Mouse (Mus musculus): ENCODE measurements at regions not wholly inside any gene's neighbourhood (a gene's known extent, or its start where the extent isn't known, plus 50 kb on each side); places are given as distances from the start of the nearest gene placed in this dataset.
A peak's percentile ranks its signal among the peaks of the same experiment; 100 is the strongest.

DNA sequence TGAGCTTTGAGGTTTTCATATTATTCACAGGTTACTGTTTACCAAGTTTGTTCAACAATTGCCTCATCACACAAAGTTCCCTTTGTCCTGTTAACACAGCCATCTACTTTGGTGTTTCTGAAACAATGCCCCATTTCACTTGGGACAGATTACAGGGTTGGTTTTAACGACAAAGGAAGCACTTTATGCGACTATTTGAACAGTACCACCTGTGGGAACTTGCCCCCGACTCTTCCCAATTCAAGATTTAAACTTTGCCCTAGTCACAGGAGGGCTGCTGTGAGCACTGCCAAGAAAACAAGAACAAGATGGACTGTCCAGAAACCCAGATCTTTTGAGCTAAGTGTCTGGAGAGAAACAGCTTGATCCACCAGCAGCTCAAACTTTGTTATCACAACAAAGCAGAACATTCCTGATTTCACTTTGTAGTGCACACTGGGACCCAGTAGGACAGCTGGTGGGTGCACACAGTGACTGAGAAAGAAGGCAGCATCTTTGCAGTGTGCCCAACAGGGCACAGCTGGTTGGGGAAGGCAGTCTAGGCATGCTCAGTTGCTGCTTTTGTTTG is 283.8 kb upstream of the Rbms1 start:
- DNase-seq (ENCODE audit: low spot score in 2 of 2) = no peak

- DNase-seq (ENCODE audit: low spot score in 2 of 2) = no peak
Observed at GRCm38 (mm10) chr2:61245526-61245925, 282.5 kb upstream of the Rbms1 start.

GRCm38 (mm10) chr2:61221676-61222075 is 258.7 kb upstream of the Rbms1 start:
- DNase-seq (ENCODE audit: low spot score in 2 of 2) = no peak

DNA sequence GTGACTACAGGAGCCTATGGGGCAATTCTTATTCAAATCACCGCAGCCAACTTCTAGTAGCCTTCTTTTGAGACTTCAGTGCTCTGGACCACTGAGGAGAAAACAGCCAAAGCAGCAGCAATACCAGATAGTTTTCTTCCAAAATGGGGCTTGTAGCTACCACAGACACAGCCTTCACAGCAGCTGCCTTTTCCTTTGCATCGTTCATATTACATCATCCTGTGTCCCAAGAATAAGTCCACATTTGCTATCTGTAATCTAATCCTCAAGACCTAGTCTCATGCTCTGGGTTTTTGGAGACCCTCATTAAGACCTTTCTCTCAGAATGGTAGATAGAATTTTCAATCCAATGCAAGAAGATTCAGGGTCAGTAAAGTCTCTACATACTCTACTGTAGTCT is 258.2 kb upstream of the Rbms1 start:
- no peak for DNase-seq (ENCODE audit: low spot score in 2 of 2)

DNA sequence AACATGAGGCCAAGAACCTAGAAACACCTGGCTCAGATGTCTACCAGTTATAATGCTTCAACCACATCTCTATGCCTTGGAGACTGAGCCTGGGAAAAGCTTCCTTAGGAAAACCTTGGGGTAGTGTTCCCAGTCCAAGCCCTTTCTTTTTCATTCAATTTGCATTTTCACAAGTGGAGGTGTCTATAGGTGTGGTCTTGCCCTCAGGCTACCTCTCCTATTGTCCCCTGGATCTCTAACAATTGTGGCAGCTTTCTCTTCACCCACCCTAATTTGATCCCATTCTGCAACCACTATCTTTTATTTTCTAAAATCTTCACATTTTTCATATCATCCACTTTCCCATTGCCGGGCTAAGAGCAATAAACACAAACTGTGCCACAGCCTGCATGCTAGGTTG is 251.0 kb upstream of the Rbms1 start:
- DNase-seq (ENCODE audit: low spot score in 2 of 2) = no peak

DNA sequence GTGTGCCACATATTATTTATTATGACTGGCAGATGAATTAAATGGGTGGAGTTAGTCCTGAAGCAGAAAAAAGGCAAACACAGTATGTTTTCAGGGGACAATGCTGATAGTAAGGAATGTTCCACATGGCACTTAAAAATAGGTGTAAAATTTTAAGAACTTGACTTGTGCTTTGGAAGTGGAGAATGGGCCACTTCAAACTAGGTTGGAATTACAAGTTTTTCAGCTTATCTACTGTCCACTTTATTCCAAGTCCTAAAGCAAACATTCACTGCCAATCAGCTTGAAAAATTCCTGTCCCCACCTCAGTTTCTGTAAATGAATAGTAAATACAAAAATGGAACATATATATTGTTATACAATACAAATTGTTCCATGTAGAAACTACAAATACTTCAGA is 238.4 kb upstream of the Rbms1 start:
- no peak for DNase-seq (ENCODE audit: low spot score in 2 of 2)

- no peak for DNase-seq (ENCODE audit: low spot score in 2 of 2)
Observed at GRCm38 (mm10) chr2:61193976-61194375, 231.0 kb upstream of the Rbms1 start.

DNA sequence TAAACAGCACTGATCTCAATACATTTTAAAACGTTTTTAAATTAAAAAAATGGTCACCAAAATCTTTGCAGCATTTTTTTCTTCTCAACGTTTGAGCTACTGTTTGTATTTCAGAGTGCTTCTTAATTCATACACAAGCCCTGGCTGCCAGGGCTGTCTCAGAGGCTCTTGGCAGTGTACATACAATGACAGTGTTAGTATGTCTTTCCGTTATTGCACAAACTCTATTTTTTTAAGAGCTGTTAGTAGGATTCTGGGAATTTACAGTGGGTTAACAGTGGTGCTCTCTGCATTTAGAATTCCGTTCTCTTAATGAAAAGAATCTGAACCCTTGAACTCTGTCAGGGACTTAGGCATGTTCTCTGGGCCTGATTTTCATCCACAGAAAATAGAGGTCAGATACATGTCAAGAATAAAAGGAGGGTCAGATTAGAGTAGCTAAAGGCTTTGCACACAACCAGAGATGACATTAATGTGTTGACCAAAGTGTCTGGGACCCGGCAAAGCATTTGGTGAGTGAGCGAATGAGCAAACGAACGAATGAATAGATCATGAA is 219.5 kb upstream of the Rbms1 start:
- no peak for DNase-seq (ENCODE audit: low spot score in 2 of 2)

GRCm38 (mm10) chr2:61177801-61178200 is 214.8 kb upstream of the Rbms1 start:
- DNase-seq (ENCODE audit: low spot score in 2 of 2) = no peak

- DNase-seq (ENCODE audit: low spot score in 2 of 2) = no peak
Observed at GRCm38 (mm10) chr2:61176807-61177206, 213.8 kb upstream of the Rbms1 start.

- no peak for DNase-seq (ENCODE audit: low spot score in 2 of 2)
Observed at GRCm38 (mm10) chr2:61173581-61173980, 210.6 kb upstream of the Rbms1 start.

- DNase-seq (ENCODE audit: low spot score in 2 of 2) = no peak
Observed at GRCm38 (mm10) chr2:61161336-61161735, 198.3 kb upstream of the Rbms1 start.

- DNase-seq (ENCODE audit: low spot score in 2 of 2) = no peak
Observed at GRCm38 (mm10) chr2:61159761-61160160, 196.8 kb upstream of the Rbms1 start.

DNA sequence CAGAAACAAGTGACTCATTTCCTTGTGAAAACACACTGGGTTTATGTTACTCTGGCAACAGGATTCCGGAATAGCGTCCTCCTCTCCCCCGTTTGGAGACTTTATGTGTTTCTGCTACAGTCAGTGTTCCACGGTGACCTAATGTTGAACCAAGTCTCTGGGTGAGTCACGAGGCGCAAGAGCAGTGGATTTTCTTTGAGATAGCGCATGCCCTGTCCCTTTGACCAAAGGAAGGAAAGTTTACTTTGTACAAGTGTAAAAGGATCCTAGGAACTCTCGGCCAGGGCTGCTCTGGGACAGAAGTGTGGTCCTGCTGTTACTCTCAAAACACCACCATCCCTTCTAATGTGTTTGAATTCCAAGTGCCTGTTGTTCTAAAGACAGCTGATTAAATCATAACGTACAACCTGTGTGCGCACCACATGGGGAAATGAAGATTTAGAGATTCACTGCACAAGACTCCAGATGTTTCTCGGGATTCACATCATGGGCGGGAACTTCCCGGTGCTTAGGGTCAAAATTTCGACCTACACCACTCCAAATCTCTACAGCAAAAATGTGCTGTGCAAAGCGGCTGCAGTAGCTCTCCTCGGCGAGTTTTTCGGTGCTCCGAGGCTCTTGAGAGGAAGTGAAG is 176.1 kb upstream of the Rbms1 start:
- peak in 1 of 2 experiments; percentile 20 for DNase-seq (ENCODE audit: low spot score in 2 of 2)

DNA sequence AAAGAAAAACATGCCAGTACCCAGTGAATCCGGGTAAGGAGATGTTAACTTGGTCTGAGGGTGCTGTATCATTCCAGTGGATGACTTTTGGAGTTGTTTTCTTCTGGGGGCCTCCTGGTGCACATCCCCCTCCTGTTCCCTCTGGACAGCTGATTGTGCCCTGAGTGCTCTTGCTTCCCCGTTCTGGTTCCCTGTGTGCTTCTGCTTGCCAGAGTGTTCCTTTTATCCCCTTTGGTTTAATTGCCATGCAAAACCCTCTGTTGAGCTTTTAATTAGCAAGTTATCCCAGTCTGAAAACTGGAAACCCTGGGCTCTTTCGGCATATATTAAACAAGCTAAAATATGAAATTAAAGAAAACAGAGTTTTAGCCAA is 175.6 kb upstream of the Rbms1 start:
- DNase-seq (ENCODE audit: low spot score in 2 of 2) = peak in 1 of 2 experiments; percentile 14

DNA sequence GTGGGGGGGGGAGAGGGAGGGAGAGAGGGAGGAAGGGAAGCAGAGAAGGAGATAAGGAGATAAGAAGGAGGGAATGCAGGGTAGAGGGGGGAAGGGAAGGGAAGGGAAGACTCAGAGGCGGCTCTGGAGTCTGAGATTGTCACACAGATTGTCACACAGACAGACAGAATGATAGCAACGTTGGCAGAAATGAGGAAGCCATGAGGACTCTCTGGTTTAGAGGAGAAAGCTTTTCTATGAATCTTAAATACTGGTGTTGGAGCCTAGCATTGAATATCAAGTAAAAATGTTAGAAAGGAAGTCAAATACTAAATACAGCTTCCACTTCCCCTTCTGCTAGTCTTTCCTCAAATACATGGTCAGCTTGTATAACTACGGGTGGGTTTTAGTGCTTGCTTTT is 174.4 kb upstream of the Rbms1 start:
- no peak for DNase-seq (ENCODE audit: low spot score in 2 of 2)

GRCm38 (mm10) chr2:61136926-61137325 is 173.9 kb upstream of the Rbms1 start:
- no peak for DNase-seq (ENCODE audit: low spot score in 2 of 2)

- no peak for DNase-seq (ENCODE audit: low spot score in 2 of 2)
Observed at GRCm38 (mm10) chr2:61123046-61123806, 160.2 kb upstream of the Rbms1 start.

DNA sequence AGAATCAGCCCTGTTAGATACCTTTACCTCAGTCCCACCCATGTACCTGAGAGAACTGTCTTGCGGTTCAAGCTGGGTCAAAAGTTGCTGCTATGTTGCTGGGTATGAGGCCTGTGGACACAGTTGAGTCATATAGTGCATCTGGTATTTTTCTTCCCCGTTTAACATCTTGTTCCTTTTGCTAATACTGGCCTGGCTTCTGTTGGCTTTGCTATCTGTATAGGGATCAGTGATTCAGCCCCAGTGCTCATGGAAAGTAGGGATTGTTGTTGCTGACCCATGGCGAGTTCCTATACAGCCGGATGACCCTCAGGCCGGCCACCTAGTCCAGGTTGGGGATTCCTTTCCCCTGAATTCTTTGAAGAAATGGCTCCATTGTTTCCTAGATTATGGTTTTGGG is 158.3 kb upstream of the Rbms1 start:
- no peak for DNase-seq (ENCODE audit: low spot score in 2 of 2)

GRCm38 (mm10) chr2:61114620-61115019 is 151.6 kb upstream of the Rbms1 start:
- DNase-seq (ENCODE audit: low spot score in 2 of 2) = no peak

- DNase-seq (ENCODE audit: low spot score in 2 of 2) = no peak
Observed at GRCm38 (mm10) chr2:61113916-61114315, 150.9 kb upstream of the Rbms1 start.

- no peak for DNase-seq (ENCODE audit: low spot score in 2 of 2)
Observed at GRCm38 (mm10) chr2:61110591-61110990, 147.6 kb upstream of the Rbms1 start.
